Mouse (Mus musculus) liver, postnatal 0 days (tissue): Measurements from ENCODE around the gene Fam83c.

Source experiments
- CTCF ChIP-seq: sonication (generic); IDR thresholded peaks from 2 replicates; pipeline ENCODE4 v1.5.1; 2016; ENCODE audit warnings: antibody characterized with exemption, low read depth
- EP300 ChIP-seq: IDR thresholded peaks from 2 replicates; pipeline ENCODE4 v1.6.1; 2016; ENCODE audit warnings: antibody characterized with exemption, low read depth, mild to moderate bottlenecking

DNA sequence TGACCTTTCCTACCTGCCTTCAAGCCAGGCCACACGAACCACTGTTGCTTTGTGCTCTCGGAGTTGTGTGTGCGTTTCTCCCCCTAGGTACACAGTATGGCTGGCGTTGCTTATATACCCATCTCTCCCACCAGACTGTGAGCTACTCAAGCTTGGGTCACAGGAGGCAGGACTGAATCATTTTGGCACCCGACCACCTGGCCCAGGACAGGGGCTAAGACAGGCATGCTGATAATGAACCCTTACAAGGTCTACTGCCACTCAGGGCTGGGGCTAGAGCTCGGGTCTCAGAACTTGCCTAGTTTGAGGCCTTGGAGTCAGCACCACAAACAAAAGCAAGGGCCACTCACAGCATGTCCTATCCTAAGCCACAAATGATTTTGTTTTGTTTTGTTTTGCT, 26.9 kb upstream of the Fam83c start:
- TF ChIP-seq CTCF (no peak), EP300 (no peak)
